Mouse (Mus musculus): ENCODE measurements at regions not wholly inside any gene's neighbourhood (a gene's known extent, or its start where the extent isn't known, plus 50 kb on each side); places are given as distances from the start of the nearest gene placed in this dataset.

GRCm38 (mm10) chr8:8244599-8244998 lies 416.4 kb downstream of the Efnb2 start:
- WGBS, result 94% methylated on average over 1 of the region's 1 CpGs
- ATAC-seq (ENCODE audit: low read depth), result no peak

GRCm38 (mm10) chr8:8241755-8242501 lies 419.1 kb downstream of the Efnb2 start:
- Histone ChIP-seq H3K4me3 (ENCODE audit: low read length) (no peak overlapping the region), H3K36me3 (ENCODE audit: control insufficient read depth, insufficient read depth, low read length) (no peaks in the 10 kb centered on the region), H3K9ac (ENCODE audit: low read length) (no peak overlapping the region), H3K9me3 (ENCODE audit: control insufficient read depth, low read length) (no peaks in the 10 kb centered on the region), H3K4me2 (ENCODE audit: low read depth, low read length) (no peak overlapping the region), H3K4me1 (replicated peaks; ENCODE audit: control insufficient read depth, insufficient read depth, low read length) (no peaks in the 10 kb centered on the region; the same call in 1 of the 2 replicates), H3K27ac (ENCODE audit: low read length) (no peak overlapping the region), H3K27me3 (ENCODE audit: control insufficient read depth, insufficient read depth, low read depth, low read length) (no peaks in the 10 kb centered on the region)
- 54% methylated on average over 3 of the region's 3 CpGs for WGBS
- no peak for ATAC-seq (ENCODE audit: low read depth)

More at GRCm38 (mm10) chr8:8244599-8244998, 416.4 kb downstream of the Efnb2 start:
- H3K9ac ChIP-seq (ENCODE audit: low read length), result no peak overlapping the region
- H3K27me3 ChIP-seq (ENCODE audit: control insufficient read depth, insufficient read depth, low read depth, low read length), result no peaks in the 10 kb centered on the region
- H3K9me3 ChIP-seq (ENCODE audit: control insufficient read depth, low read length), result no peaks in the 10 kb centered on the region
- H3K36me3 ChIP-seq (ENCODE audit: control insufficient read depth, insufficient read depth, low read length), result no peaks in the 10 kb centered on the region
- H3K4me3 ChIP-seq (ENCODE audit: low read length), result no peak overlapping the region
- H3K4me1 ChIP-seq (replicated peaks; ENCODE audit: control insufficient read depth, insufficient read depth, low read length), result no peaks in the 10 kb centered on the region; the same call in 1 of the 2 replicates
- no peak overlapping the region for H3K4me2 ChIP-seq (ENCODE audit: low read depth, low read length)
- no peak overlapping the region for H3K27ac ChIP-seq (ENCODE audit: low read length)

- no peaks in the 10 kb centered on the region for H3K9me3 ChIP-seq (ENCODE audit: control insufficient read depth, low read length)
- no peak overlapping the region for H3K4me3 ChIP-seq (ENCODE audit: low read length)
- no peaks in the 10 kb centered on the region for H3K36me3 ChIP-seq (ENCODE audit: control insufficient read depth, insufficient read depth, low read length)
- H3K4me1 ChIP-seq (replicated peaks; ENCODE audit: control insufficient read depth, insufficient read depth, low read length), result no peaks in the 10 kb centered on the region; the same call in 1 of the 2 replicates
- H3K4me2 ChIP-seq (ENCODE audit: low read depth, low read length), result no peak overlapping the region
- 78% methylated on average over 9 of the region's 9 CpGs for WGBS
- ATAC-seq (ENCODE audit: low read depth), result no peak
- no peak overlapping the region for H3K9ac ChIP-seq (ENCODE audit: low read length)
- H3K27me3 ChIP-seq (ENCODE audit: control insufficient read depth, insufficient read depth, low read depth, low read length), result no peaks in the 10 kb centered on the region
- no peak overlapping the region for H3K27ac ChIP-seq (ENCODE audit: low read length)
Measured at GRCm38 (mm10) chr8:8241051-8241688, 419.9 kb downstream of the Efnb2 start.

- peak; percentile 45; the same call in 1 of the 2 replicates for ATAC-seq (ENCODE audit: low read depth)
- 37% methylated on average over 12 of the region's 12 CpGs for WGBS
Measured at GRCm38 (mm10) chr8:8239489-8239888, 421.6 kb downstream of the Efnb2 start.

GRCm38 (mm10) chr8:8238051-8238450 lies 423.0 kb downstream of the Efnb2 start:
- Histone ChIP-seq H3K4me1 (replicated peaks; ENCODE audit: control insufficient read depth, insufficient read depth, low read length) (no peaks in the 10 kb centered on the region; the same call in 1 of the 2 replicates), H3K36me3 (ENCODE audit: control insufficient read depth, insufficient read depth, low read length) (no peaks in the 10 kb centered on the region), H3K9ac (ENCODE audit: low read length) (no peak overlapping the region), H3K27ac (ENCODE audit: low read length) (no peak overlapping the region), H3K9me3 (ENCODE audit: control insufficient read depth, low read length) (no peaks in the 10 kb centered on the region), H3K27me3 (ENCODE audit: control insufficient read depth, insufficient read depth, low read depth, low read length) (no peaks in the 10 kb centered on the region), H3K4me3 (ENCODE audit: low read length) (no peak overlapping the region), H3K4me2 (ENCODE audit: low read depth, low read length) (no peak overlapping the region)
- no peak for ATAC-seq (ENCODE audit: low read depth)
- WGBS, result 55% methylated on average over 6 of the region's 6 CpGs

More at GRCm38 (mm10) chr8:8239489-8239888, 421.6 kb downstream of the Efnb2 start:
- Histone ChIP-seq H3K4me1 (replicated peaks; ENCODE audit: control insufficient read depth, insufficient read depth, low read length) (no peaks in the 10 kb centered on the region; the same call in 1 of the 2 replicates), H3K9me3 (ENCODE audit: control insufficient read depth, low read length) (no peaks in the 10 kb centered on the region), H3K9ac (ENCODE audit: low read length) (no peak overlapping the region), H3K4me2 (ENCODE audit: low read depth, low read length) (peak overlapping the region; percentile 35), H3K27ac (ENCODE audit: low read length) (no peak overlapping the region), H3K4me3 (ENCODE audit: low read length) (no peak overlapping the region), H3K36me3 (ENCODE audit: control insufficient read depth, insufficient read depth, low read length) (no peaks in the 10 kb centered on the region), H3K27me3 (ENCODE audit: control insufficient read depth, insufficient read depth, low read depth, low read length) (no peaks in the 10 kb centered on the region)

GRCm38 (mm10) chr8:8233616-8234015 lies 427.4 kb downstream of the Efnb2 start:
- H3K4me3 ChIP-seq (ENCODE audit: low read length), result no peak overlapping the region
- no peaks in the 10 kb centered on the region for H3K4me1 ChIP-seq (replicated peaks; ENCODE audit: control insufficient read depth, insufficient read depth, low read length)
- H3K9ac ChIP-seq (ENCODE audit: low read length), result no peak overlapping the region
- H3K27me3 ChIP-seq (ENCODE audit: control insufficient read depth, insufficient read depth, low read depth, low read length), result no peaks in the 10 kb centered on the region
- H3K27ac ChIP-seq (ENCODE audit: low read length), result no peak overlapping the region
- H3K36me3 ChIP-seq (ENCODE audit: control insufficient read depth, insufficient read depth, low read length), result no peaks in the 10 kb centered on the region
- 71% methylated on average over 3 of the region's 3 CpGs for WGBS
- H3K4me2 ChIP-seq (ENCODE audit: low read depth, low read length), result no peak overlapping the region
- H3K9me3 ChIP-seq (ENCODE audit: control insufficient read depth, low read length), result no peaks in the 10 kb centered on the region
- no peak for ATAC-seq (ENCODE audit: low read depth)

GRCm38 (mm10) chr8:8233156-8233555 lies 427.9 kb downstream of the Efnb2 start:
- no peak for ATAC-seq (ENCODE audit: low read depth)
- Histone ChIP-seq H3K4me3 (ENCODE audit: low read length) (no peak overlapping the region), H3K9ac (ENCODE audit: low read length) (no peak overlapping the region), H3K36me3 (ENCODE audit: control insufficient read depth, insufficient read depth, low read length) (no peaks in the 10 kb centered on the region), H3K27me3 (ENCODE audit: control insufficient read depth, insufficient read depth, low read depth, low read length) (no peaks in the 10 kb centered on the region), H3K9me3 (ENCODE audit: control insufficient read depth, low read length) (no peaks in the 10 kb centered on the region), H3K4me2 (ENCODE audit: low read depth, low read length) (no peak overlapping the region), H3K4me1 (replicated peaks; ENCODE audit: control insufficient read depth, insufficient read depth, low read length) (no peaks in the 10 kb centered on the region), H3K27ac (ENCODE audit: low read length) (no peak overlapping the region)
- 69% methylated on average over 4 of the region's 4 CpGs for WGBS

GRCm38 (mm10) chr8:8231996-8232632 lies 428.9 kb downstream of the Efnb2 start:
- H3K27me3 ChIP-seq (ENCODE audit: control insufficient read depth, insufficient read depth, low read depth, low read length), result no peaks in the 10 kb centered on the region
- no peaks in the 10 kb centered on the region for H3K9me3 ChIP-seq (ENCODE audit: control insufficient read depth, low read length)
- no peak overlapping the region for H3K9ac ChIP-seq (ENCODE audit: low read length)
- H3K36me3 ChIP-seq (ENCODE audit: control insufficient read depth, insufficient read depth, low read length), result no peaks in the 10 kb centered on the region
- ATAC-seq (ENCODE audit: low read depth), result no peak
- no peak overlapping the region for H3K4me3 ChIP-seq (ENCODE audit: low read length)
- H3K4me2 ChIP-seq (ENCODE audit: low read depth, low read length), result no peak overlapping the region
- WGBS, result 75% methylated on average over 13 of the region's 13 CpGs
- no peaks in the 10 kb centered on the region for H3K4me1 ChIP-seq (replicated peaks; ENCODE audit: control insufficient read depth, insufficient read depth, low read length)
- no peak overlapping the region for H3K27ac ChIP-seq (ENCODE audit: low read length)

- Histone ChIP-seq H3K9ac (ENCODE audit: low read length) (no peak overlapping the region), H3K27me3 (ENCODE audit: control insufficient read depth, insufficient read depth, low read depth, low read length) (no peaks in the 10 kb centered on the region), H3K27ac (ENCODE audit: low read length) (no peak overlapping the region), H3K36me3 (ENCODE audit: control insufficient read depth, insufficient read depth, low read length) (no peaks in the 10 kb centered on the region), H3K4me2 (ENCODE audit: low read depth, low read length) (no peak overlapping the region), H3K9me3 (ENCODE audit: control insufficient read depth, low read length) (no peaks in the 10 kb centered on the region), H3K4me1 (replicated peaks; ENCODE audit: control insufficient read depth, insufficient read depth, low read length) (no peaks in the 10 kb centered on the region), H3K4me3 (ENCODE audit: low read length) (no peak overlapping the region)
- WGBS, result 48% methylated on average over 6 of the region's 6 CpGs
- peak; percentile 89 for ATAC-seq (ENCODE audit: low read depth)
Measured at GRCm38 (mm10) chr8:8231308-8231985, 429.6 kb downstream of the Efnb2 start.
